Comparison of ENCODE assay signal across 7 mouse cellular contexts in the genomic region with DNA sequence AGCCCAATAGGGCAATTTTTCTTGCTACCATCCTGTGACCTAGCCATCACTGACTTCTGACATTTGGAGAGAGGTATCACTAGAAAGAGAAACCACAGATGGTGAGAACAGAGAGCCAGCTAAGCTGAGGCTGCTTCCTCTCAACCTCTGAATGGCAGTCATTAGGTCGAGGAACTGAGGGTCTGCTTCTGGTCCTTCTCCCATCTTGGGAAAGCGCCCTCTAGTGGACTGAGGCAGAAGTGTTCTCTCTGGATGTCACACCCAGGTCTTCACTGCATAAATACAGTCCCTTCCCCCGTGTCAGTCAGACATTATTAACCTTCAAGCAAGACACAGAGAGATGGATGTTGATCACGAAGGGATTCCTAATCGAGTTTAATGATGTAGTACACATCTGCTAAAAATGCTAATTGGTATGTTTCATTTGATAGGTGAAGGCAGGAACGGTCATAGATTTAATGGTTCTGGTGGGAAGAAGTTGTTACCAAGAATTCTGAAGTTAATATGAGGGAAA.
DNase-seq lines count a peak whose midpoint lies in the region; ATAC-seq and TF ChIP-seq lines count a peak whose summit lies in the region.

No protein-coding gene starts in this region.

- H3K4me3 ChIP-seq in G1E (ENCODE audit: low read depth, low read length) = no peak overlapping the region
- H3K4me3 ChIP-seq in testis, adult 2 months (ENCODE audit: control insufficient read depth, low read depth, low read length) = no peak overlapping the region

- peak; percentile 15; the same call in 1 of the 2 replicates for ATAC-seq in G1E (ENCODE audit: extremely low read depth, insufficient number of reproducible peaks, low FRiP score, poor library complexity, severe bottlenecking)

- TF ChIP-seq CTCF in G1E (IDR thresholded peaks at IDR 0.05; ENCODE audit: low read depth, low read length) = peak; percentile 77
- TF ChIP-seq CTCF in testis, adult 2 months (IDR thresholded peaks at IDR 0.05; ENCODE audit: control insufficient read depth, insufficient read depth, insufficient replicate concordance, low read depth, low read length) = peak; percentile 80; the same call in 1 of the 2 replicates

- H3K27me3 ChIP-seq in G1E (ENCODE audit: insufficient read depth, low read length) = peaks cover 2% of the 10 kb centered on the region; the same call in 1 of the 2 replicates
- no peaks in the 10 kb centered on the region for H3K27me3 ChIP-seq in testis, adult 2 months (ENCODE audit: control insufficient read depth, insufficient read depth, low read length)

- H3K9me3 ChIP-seq in G1E (replicated peaks) = no peaks in the 10 kb centered on the region

- no peak for TF ChIP-seq POLR2A in testis, adult 2 months (IDR thresholded peaks at IDR 0.05; ENCODE audit: control insufficient read depth, low read depth, low read length)

- H3K4me1 ChIP-seq in G1E (ENCODE audit: insufficient read depth, low read depth, low read length) = no peaks in the 10 kb centered on the region
- peaks cover 7% of the 10 kb centered on the region for H3K4me1 ChIP-seq in testis, adult 2 months (ENCODE audit: control insufficient read depth, insufficient read depth, low read length)

- no peaks in the 10 kb centered on the region for H3K36me3 ChIP-seq in G1E (replicated peaks)
- H3K36me3 ChIP-seq in testis, adult 2 months (ENCODE audit: control insufficient read depth, insufficient read depth, low read length) = no peaks in the 10 kb centered on the region

- peak; percentile 16 to 31 for DNase-seq in layer of hippocampus, postnatal 10 days (ENCODE audit: low spot score in 2 of 2)
- DNase-seq in layer of hippocampus, postnatal 36 days = no peak
- DNase-seq in G1E (ENCODE audit: low spot score) = peak; percentile 16
- peak; percentile 32 for DNase-seq in adrenal gland, postnatal 25 days
- peak; percentile 29 to 71 for DNase-seq in kidney, postnatal 36 days
- no peak for DNase-seq in ovary, postnatal 14 days (ENCODE audit: low spot score)

- no peak overlapping the region for H3K27ac ChIP-seq in testis, adult 2 months (ENCODE audit: control insufficient read depth, insufficient read depth, low read depth, low read length)

Comparison
In these comparisons a context has a peak if more than half of its experiments do, and no peak if none do; other contexts are left out.
1. DNase-seq: peak in layer of hippocampus, postnatal 10 days (2 of 2), G1E (single experiment), adrenal gland, postnatal 25 days (single experiment) and kidney, postnatal 36 days (2 of 2); none in layer of hippocampus, postnatal 36 days (0 of 2) and ovary, postnatal 14 days (single experiment).